Comparison of ENCODE assay signal across 8 mouse cellular contexts in genomic region chr5:121266741-121267382, GRCm38 (mm10). TPM values are rescaled to one million over a fixed set of nuclear protein-coding genes. Genes with fewer than 3 reads are reported as not detected.
DNase-seq lines count a peak whose midpoint lies in the region; ATAC-seq and TF ChIP-seq lines count a peak whose summit lies in the region.

No protein-coding gene starts in this region.

- H3K4me3 ChIP-seq in C2C12 (ENCODE audit: insufficient read depth, poor library complexity, severe bottlenecking) = no peak overlapping the region
- H3K4me3 ChIP-seq in bone marrow, adult 2 months (replicated peaks; ENCODE audit: control insufficient read depth, low read depth, low read length) = no peak overlapping the region
- no peak overlapping the region for H3K4me3 ChIP-seq in lung, adult 2 months (replicated peaks; ENCODE audit: extremely low read depth, low read depth, low read length)

- TF ChIP-seq POLR2A in bone marrow, adult 2 months (IDR thresholded peaks at IDR 0.05; ENCODE audit: borderline replicate concordance, control insufficient read depth, low read depth, low read length) = no peak
- TF ChIP-seq POLR2A in lung, adult 2 months (IDR thresholded peaks at IDR 0.05; ENCODE audit: borderline replicate concordance, extremely low read depth, low read depth, low read length) = no peak

- H3K79me3 ChIP-seq in C2C12 (ENCODE audit: low read depth) = no peaks in the 10 kb centered on the region

- no peaks in the 10 kb centered on the region for H3K27me3 ChIP-seq in C2C12 (ENCODE audit: control insufficient read depth, insufficient read depth, insufficient read length)

- no peak overlapping the region for H3ac ChIP-seq in C2C12 (ENCODE audit: control insufficient read depth, insufficient read length, low read depth)

- peak; percentile 33 for TF ChIP-seq CTCF in C2C12 (IDR thresholded peaks at IDR 0.05; ENCODE audit: control insufficient read depth, insufficient read depth, insufficient read length)
- peak; percentile 78 for TF ChIP-seq CTCF in bone marrow, adult 2 months (IDR thresholded peaks at IDR 0.05; ENCODE audit: control insufficient read depth, insufficient read depth, low read length)
- TF ChIP-seq CTCF in lung, adult 2 months (IDR thresholded peaks at IDR 0.05; ENCODE audit: insufficient read depth, low read length) = peak; percentile 83

- no peaks in the 10 kb centered on the region; the same call in 1 of the 2 replicates for H3K4me1 ChIP-seq in bone marrow, adult 2 months (ENCODE audit: control insufficient read depth, insufficient read depth, low read length)
- H3K4me1 ChIP-seq in lung, adult 2 months (ENCODE audit: control insufficient read depth, insufficient read depth, low read length) = no peaks in the 10 kb centered on the region

- peak; percentile 65 for ATAC-seq in erythroblast, adult 5-6 weeks (replicated peaks; ENCODE audit: low FRiP score, poor library complexity, severe bottlenecking)

- H3K36me3 ChIP-seq in C2C12 (ENCODE audit: control insufficient read depth, insufficient read depth) = peaks cover 30% of the 10 kb centered on the region

- WGBS in bone marrow, adult 2 months = 64% methylated on average over 7 of the region's 7 CpGs
- WGBS in lung, adult 2 months = 80% methylated on average over 7 of the region's 7 CpGs

- peak; percentile 45 for DNase-seq in gastrocnemius, adult 18-20 months (ENCODE audit: low spot score)
- no peak for DNase-seq in gastrocnemius, postnatal 25 days
- DNase-seq in kidney, postnatal 14 days = peak; percentile 59
- peak; percentile 20 for DNase-seq in lung, adult 2 months
- DNase-seq in spleen, postnatal 14 days (ENCODE audit: low spot score in 2 of 2) = peak; percentile 30 to 54

- H3K27ac ChIP-seq in bone marrow, adult 2 months (ENCODE audit: control insufficient read depth, insufficient read depth, low read depth, low read length, poor library complexity) = peak overlapping the region; percentile 30

- no peaks in the 10 kb centered on the region for H3K79me2 ChIP-seq in C2C12 (ENCODE audit: control insufficient read depth, insufficient read depth)

TF ChIP-seq in C2C12, 6 proteins besides CTCF, POLR2A, EP300 and RAD21:
- TF ChIP-seq FOSL1 (IDR thresholded peaks at IDR 0.05; ENCODE audit: insufficient read depth, low read length, poor library complexity, severe bottlenecking) (no peak), CEBPB (IDR thresholded peaks at IDR 0.05; ENCODE audit: low read depth) (no peak), USF1 (IDR thresholded peaks at IDR 0.05; ENCODE audit: low read depth) (no peak), MYOD1 (IDR thresholded peaks at IDR 0.05; ENCODE audit: control insufficient read depth, insufficient read length, low read depth) (no peak)

RNA-seq across cellular contexts. Expression of gene Hectd4, which starts 46.8 kb away (rescaled TPM):
- total RNA-seq in gastrocnemius, adult 18-20 months (2021) = 10 to 100 TPM; 11.3 to 11.8 TPM
- 10 to 100 TPM; 11.7 TPM for total RNA-seq in gastrocnemius, postnatal 25 days (2021)
- polyA plus RNA-seq in C2C12 (2012; fragmentation: generic; extraction: Trizol) = 5.4 TPM
- 41.8 and 100 TPM in 2 replicates for polyA plus RNA-seq in bone marrow, adult 2 months (2011; ENCODE audit: insufficient read depth, insufficient read length, low replicate concordance, missing spikeins)
- 338 and 374 TPM in 2 replicates for total RNA-seq in erythroblast, adult 5-6 weeks (2015; ENCODE audit: low replicate concordance)
- 587 and 871 TPM in 2 replicates for total RNA-seq in erythroblast, adult 5-6 weeks (2017; ENCODE audit: low replicate concordance)
- 15.4 and 16.4 TPM in 2 replicates for polyA plus RNA-seq in lung, adult 2 months (2012; rRNA removed)

Comparison
In these comparisons a context has a peak if more than half of its experiments do, and no peak if none do; other contexts are left out.
1. CTCF ChIP-seq: peak in every context shown above with its lines; median percentile 83 in lung, adult 2 months; 78 in bone marrow, adult 2 months; 33 in C2C12.
2. RNA of gene Hectd4, which starts 46.8 kb away (total RNA-seq): 338 to 871 TPM in erythroblast, adult 5-6 weeks; 11.3 to 11.8 TPM in gastrocnemius, adult 18-20 months and 11.7 TPM in gastrocnemius, postnatal 25 days; every median in the first group is over 10 times any median in the second.